Mouse (Mus musculus) layer of hippocampus, postnatal 10 days (tissue): Measurements from ENCODE around the gene Dars. TPM values are rescaled to one million over a fixed set of nuclear protein-coding genes. Genes with fewer than 3 reads are reported as not detected.
A peak's percentile ranks its signal among the peaks of the same experiment; 100 is the strongest.
"Not testable (repeated sequence)": the region's sequence is repeated elsewhere in the genome, so short reads cannot be mapped to it uniquely, and the experiment has no call there.

Experiments
- DNase-seq, 2 experiments: peaks; one replicate each; pipeline ENCODE4 v3.0.0; 2021; ENCODE audit warnings: low spot score in 2 of 2
- total RNA-seq, 2 experiments: library from RNA; stranded (reverse); gene quantifications; 2 replicates each; pipeline ENCODE4 v1.2.3; 2021

Dars gene
- total RNA-seq, 2 experiments from 2014 or later, result 70.2 to 77.2 TPM

- DNase-seq, result no peak
Observed at GRCm38 (mm10) chr1:128353092-128353491, 64.1 kb downstream of the Dars start.

DNA sequence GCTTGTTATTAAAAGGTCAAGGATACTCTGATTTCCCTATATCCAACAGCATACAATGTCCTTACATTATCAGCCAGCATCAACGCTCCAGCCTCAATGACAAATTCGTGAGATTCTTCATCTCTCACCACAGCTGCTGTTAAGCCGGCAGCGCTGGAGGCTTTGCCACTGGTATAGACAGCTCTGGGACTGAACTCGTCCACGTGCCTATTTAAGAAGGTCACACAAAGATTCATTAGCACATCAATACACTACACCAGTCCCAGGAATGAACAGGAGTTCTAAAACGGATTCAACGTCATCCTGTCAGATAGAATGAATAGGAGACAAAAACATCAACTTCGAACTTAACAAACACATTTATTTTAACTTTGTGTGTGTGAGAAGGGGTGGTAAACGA lies 72.9 kb downstream of the Dars start:
- DNase-seq, result no peak

DNA sequence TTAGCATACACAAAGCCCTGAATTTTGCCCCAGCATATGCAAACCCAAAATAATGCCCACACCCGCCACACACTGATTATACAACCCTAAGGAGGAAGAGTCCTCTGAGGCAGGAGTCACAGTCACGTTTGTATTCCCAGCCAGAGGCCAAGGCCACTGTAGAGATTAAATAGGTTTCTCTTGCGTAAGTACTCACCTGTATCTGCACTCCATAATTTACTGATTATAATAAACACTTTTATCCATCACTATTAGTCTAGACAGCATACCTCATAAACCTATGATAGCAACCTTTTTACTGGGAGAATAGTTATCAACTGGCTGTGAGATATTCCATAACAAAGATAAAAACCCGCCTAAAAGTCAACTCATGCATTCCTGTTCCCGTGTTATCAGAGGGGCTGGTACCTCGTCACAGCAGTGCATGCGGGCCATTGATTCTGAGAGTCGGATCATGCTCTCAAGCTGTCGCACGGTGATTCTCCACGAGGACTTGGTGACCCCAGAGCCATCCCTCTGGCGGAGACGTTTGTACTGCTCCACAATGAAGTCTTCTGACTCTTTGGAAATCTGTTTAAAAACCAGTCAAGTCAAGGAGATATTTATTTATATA lies 79.4 kb downstream of the Dars start:
- DNase-seq, result no peak

GRCm38 (mm10) chr1:128330313-128330712 lies 86.9 kb downstream of the Dars start:
- DNase-seq, result no peak

DNA sequence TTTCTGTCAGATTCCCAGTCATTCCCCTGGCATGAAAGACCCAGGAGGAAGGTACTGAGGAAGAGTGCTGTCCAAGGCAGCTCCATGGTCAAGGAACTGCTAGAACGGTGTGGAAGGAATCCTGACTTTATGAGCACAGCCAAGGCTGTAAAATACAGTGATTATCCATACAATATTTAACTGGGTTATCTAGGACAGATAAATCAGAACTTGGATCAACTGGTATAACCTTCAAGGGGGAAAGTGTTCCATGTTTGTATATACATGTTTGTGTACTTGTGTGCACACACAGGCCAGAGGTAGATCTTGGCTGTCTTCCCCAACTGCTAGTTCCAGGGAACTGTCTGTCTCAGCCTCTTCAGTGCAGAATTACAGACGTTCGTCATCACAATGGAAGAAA lies 89.0 kb downstream of the Dars start, which contains the start of gene Lct:
Lct (minus strand) TSS at position 101 of the 400 bp plus-strand sequence.
- DNase-seq, result no peak

DNA sequence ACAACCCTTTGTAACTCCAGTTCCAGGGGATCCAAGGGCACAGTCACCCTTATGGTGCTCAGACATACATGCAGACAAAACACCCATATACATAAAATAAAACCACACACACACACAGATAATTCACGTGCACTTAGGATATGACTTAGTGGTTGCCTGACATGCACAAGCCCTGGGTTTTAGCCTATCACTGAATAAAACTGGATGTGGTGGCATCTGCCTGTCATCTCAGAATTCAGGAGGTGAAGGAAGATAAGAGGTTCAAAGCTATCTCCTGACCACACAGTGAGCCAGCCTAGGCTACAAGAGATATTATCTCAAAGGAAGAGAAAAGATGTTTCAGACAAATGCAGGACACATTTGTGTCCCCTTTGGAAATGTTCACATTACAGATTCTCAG lies 90.0 kb downstream of the Dars start:
- DNase-seq, result no peak

DNA sequence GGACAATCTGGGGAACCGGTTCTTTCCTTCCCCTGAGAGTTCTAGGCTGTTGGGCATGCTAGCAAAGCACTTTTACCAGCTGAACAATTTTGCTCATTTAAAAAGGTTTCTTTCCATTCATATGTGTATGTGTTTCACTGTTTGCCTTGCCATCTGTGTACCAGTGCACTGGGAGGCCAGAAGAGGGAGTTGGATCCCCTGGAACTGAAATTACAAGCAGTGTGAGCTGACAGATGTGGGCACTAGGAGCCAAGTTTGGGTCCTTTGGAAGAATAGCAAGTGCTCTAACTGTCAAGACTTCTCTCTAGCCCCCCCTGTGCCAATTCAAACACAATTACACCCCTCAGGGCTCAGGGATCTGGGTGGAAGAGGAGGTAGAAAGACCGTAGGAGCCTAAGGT lies 92.4 kb downstream of the Dars start:
- peak; percentile 29 to 35 for DNase-seq

DNA sequence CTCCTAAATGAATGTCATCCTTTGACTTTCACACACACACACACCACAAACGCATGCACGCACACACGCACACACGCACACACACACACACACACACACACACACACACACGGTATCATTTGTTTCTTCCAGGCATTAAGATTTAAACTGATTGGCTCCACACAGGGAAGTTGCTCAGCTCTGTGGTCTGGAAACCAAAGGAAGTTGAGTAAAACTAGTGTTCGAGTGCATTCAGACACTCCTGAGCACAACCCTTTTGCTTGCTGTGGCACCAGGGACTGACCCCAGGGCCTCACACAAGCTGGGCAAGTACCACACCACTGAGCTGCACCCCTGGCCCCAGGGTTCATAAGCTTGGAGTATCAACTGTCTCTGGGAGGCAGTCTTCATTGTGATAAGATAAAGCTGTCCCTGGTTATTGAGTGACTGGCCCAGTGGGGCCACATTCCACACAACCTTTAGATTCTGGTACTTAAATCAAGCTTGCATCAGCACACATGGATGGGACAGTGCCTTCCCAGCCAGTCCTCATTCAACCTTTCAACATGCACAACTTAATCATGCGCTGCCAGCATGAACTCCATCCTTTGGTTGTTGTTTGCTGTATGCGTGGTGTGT lies 94.0 kb downstream of the Dars start:
- DNase-seq, result no peak

DNA sequence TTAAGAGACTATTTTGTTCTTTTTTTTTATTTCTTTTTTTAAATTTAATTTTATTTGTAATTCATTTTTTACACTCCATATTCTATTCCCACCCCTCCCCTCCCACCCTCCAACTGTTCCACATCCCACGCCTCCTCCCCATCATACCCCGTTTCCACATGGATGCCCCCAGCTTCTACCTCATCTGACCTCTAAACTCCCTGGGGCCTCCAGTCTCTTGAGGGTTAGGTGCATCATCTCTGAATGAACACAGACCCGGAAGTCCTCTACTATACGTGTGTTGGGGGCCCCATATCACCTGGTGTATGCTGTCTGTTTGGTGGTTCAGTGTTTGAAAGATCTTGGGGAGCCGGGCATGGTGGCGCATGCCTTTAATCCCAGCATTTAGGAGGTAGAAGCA lies 97.9 kb downstream of the Dars start:
- not testable (repeated sequence) for DNase-seq

DNA sequence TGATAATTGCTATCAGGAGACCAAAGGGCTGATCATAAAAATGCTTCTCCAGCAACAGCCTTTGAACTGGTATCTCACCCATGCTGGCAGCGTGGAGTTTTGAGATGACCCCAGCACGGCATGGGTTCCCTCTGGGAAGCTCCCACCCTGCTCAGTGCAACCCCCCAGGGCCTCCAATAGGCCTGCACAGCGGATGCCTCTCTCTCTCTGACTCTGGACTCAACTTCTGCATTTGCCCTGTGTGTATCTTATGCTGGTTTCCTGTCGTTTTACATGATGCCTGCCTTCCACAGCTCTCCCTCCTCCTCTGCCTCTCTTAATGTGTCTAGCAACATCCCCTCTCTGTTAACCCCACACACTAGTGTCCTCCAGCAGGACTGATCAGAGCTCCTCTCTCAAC lies 102.5 kb downstream of the Dars start:
- DNase-seq, result no peak

Other genes starting within 250 kb of the Dars start
- gene Ubxn4, start 173.4 kb downstream of the Dars start, total RNA-seq, result 10 to 100 TPM; 58.8 to 63.6 TPM
- gene Lct, start 89.0 kb downstream of the Dars start, total RNA-seq, result 10 to 100 TPM; 16.6 to 20.2 TPM
- 10 to 100 TPM; 18.6 to 20.6 TPM for gene Mcm6, start 57.7 kb downstream of the Dars start, total RNA-seq
- gene Cxcr4, start 174.9 kb upstream of the Dars start, total RNA-seq, result 10 to 100 TPM; 19.5 to 22.5 TPM